Mouse (Mus musculus) retina, embryonic 14.5 days (tissue): ENCODE data around the gene Arhgap15.

Experiments
- DNase-seq: peaks from one replicate; pipeline ENCODE4 v3.0.0-alpha.2; 2015; ENCODE audit warnings: low spot score

Arhgap15 gene

GRCm38 (mm10) chr2:43783759-43784735 lies 35.4 kb downstream of the Arhgap15 start:
- peak; percentile 71 for DNase-seq

DNA sequence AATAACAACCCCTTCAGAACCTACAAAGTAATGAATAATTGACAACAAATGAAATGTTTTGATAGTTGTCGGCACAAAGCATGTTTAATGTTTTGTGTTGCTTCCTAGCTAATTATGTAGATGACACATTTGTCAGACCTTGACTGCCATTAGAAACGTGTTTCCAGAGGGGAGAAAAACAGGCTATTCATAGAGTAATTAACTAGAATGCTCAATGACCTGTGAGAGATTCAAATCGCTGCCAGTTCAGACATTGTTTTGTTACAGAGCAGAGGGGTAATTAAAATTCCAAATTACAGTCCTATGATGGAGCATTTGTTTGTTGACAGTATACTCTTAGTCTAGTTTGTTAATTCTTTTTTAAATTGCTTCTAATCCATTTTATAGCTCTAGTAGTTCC lies 37.5 kb downstream of the Arhgap15 start:
- peak; percentile 80 for DNase-seq

DNA sequence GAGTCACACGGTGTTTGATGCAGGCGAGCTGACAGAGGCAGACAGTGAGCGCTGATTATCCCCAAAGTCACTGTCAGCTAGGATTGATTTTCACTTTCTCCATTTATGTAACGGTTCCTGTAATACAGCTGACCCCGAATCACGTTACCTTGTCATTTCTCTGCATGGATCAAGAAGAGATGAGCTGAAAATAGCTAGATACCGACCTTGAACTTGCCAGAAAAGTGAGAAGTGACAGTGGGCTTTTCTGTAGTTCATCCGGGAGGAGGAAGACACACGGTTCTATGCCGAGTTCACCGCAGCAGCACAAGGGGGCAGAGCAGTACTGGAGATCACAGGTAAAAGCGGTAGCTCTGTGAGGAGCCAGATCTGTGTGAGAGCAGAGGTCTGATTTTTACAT lies 38.5 kb downstream of the Arhgap15 start:
- DNase-seq: peak; percentile 67

DNA sequence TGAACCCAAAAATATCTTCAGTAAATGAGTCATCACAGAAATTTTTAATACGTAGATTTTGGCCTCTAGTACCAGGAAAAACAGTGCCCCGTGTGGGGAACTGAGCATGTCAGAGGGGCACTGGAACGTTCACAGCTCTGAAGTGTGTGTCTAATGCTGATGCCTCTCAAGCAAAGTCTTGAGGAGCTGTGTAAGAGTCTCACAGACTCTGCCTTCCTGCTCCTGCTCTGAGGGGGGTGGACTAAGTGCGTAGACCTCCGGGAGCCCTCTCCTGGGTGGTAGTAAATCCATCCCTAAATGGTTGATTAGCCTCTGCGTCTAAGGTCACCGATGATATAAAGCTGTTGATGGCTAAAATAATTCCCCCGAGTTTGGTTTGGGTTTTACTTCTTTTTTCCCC lies 39.9 kb downstream of the Arhgap15 start:
- peak; percentile 32 for DNase-seq

DNA sequence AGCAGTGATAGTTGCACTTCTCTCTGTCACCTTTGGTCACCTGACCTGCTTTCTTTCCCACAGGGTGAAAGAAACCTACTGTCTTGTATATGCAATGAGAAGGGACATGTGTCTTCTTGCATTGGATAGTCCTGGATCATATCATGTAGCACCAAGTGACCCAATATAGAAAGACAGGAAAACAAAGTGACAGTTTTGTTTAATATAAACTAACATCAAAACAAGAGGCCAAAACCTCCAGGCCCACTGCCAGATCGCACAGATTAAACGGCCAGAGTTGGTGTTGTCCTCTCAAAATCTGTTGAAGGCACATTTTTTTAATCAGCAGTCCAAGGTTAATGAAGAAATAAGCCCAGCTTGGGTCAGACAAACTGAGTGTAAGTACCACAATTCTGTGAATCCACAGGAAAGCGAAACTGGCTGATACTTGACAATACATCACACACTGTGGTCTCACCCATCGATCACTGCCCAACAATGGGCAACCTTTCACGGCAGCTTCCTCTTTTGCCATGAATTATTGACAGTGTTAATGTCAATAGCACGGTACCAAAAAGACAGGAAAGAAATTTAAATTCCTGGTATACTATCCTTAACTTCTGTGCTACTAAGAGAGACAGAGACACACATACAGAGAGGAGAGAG lies 41.5 kb downstream of the Arhgap15 start:
- DNase-seq: no peak

DNA sequence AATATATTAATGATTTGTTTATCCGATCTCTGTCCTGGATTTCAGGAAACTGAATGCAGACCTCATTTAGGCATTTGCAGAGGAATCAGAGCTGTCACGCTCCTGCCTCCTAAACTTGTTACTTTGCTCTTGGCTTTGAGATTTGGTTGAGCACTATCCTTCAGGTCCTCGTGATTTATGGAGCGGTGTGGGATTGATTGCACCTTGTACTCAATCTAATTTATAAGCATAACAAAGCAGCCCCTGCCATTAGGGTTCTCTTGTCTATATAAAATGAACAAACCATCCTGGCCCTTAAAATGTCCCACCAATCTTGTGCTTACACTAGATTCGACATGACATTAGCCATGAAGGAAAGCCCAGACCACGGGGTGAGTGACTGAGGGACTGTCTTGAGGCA lies 43.0 kb downstream of the Arhgap15 start:
- DNase-seq: no peak

DNA sequence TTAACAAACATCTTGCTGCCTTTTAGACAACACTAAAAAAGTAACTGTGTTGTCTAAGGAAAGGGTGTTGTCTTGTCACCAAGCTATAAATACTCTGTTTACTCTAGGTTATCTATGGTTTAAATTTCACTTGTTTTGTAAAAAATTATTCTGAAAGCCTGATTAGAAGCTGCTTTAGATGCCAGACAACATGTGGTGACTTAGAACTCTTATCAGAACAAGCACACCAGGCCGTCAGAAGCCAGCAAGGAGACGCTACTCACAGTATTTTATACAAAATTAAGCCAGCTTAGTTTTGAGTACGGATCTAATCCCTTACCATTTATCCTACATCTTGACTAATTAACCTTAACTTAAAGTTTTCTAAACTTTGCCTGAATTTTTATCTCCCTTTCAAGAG lies 44.5 kb downstream of the Arhgap15 start:
- DNase-seq: no peak

- no peak for DNase-seq
Observed at GRCm38 (mm10) chr2:43794700-43795099, 46.1 kb downstream of the Arhgap15 start.

- DNase-seq: no peak
Observed at GRCm38 (mm10) chr2:43796448-43796847, 47.8 kb downstream of the Arhgap15 start.

- no peak for DNase-seq
Observed at GRCm38 (mm10) chr2:43805960-43806744, 57.5 kb downstream of the Arhgap15 start.

DNA sequence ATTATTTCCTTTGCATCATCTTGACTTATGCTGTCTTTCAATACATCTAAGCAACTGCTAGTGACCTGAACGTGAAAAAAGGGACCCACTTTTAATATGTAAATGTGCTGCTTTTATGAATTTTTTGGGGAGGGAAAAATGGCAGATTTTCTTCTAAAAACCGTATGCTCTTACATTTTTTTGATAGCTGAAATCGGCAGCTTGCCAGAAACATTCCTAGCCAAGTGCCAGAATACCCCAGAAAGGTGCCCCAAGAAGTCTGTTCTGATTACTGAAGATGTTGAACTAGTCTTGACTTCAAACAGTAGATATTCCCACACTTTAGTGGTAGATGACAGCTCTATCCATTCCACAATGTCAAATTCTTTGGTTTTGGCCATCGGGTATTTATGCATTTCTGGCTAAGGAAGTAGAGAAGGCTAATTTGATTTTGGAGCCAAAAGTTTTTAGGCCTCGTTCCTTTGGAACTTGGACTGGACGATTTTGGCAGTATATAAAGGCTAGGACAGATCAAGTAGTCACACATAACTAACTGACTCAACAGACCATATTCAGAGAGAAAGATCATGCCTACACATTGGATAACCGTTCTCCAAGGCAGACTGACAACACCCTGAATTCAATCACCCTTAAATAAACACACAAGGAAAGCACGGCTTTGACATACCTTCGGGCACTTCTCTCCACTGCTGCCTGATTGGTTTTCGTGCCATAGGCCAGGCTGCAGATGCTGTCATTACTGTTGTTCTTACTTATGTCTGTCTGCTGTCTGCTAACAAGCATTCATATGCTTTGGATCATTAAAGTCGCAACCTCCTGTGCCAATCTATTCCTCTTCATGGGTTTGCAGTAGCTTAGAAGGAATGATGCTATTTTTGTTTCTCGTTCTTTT lies 67.5 kb downstream of the Arhgap15 start:
- DNase-seq: no peak

DNA sequence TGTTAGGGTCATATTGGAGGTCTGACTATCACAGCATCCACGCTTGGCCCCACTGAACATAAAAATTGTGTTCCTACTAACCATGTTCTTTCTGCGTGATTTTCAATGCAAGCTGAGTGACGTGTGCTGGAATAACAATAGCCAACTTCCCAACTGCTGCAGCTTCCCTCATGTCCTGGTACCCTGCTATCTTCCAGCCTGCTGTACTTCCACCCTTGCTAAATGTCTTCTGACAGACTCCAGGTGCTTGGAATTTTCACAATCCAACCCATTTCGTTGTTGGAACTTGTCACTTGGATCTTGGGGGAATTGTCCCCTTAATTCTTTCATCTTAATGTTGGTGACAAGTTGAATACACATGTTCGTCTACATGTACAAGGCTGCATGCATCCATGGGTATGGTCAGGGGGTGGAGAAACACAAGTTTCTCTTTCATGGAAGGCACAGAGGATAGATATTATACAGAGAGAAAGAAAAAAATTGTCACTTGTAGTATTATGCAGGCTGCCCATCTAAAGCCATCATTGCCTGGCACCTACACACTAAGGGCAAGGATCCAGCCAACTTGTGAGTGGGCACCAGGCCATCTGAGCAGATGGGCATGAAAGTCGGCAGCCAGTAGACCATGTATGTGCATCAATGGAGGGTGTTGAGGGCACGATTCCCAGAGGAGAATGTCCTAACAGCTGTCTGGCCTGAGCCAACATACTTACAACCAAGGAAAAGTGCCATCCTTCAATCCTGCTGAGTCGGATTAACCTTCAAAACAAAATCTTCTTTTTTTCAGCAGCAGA lies 68.4 kb downstream of the Arhgap15 start:
- no peak for DNase-seq

DNA sequence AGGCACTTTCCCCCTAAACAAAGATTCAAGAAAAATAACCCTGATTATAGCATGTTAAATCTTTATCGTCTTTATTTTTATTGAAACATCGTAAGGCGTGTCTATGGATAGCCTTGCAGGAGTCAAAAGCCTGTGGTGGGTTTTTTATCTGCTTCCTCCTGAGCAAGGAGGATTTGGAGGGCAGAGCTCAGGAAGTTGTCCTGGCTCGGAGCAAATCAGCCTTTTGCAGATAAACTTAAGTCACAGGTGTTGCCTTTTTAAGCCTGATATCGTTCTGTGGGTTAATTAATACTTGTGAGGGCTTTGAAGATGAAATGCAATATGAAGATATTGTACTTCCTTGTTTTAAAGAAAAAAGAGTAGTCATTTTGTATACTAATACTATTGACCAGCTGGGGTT lies 87.3 kb downstream of the Arhgap15 start:
- no peak for DNase-seq

GRCm38 (mm10) chr2:43841644-43842043 lies 93.0 kb downstream of the Arhgap15 start:
- DNase-seq: no peak

DNA sequence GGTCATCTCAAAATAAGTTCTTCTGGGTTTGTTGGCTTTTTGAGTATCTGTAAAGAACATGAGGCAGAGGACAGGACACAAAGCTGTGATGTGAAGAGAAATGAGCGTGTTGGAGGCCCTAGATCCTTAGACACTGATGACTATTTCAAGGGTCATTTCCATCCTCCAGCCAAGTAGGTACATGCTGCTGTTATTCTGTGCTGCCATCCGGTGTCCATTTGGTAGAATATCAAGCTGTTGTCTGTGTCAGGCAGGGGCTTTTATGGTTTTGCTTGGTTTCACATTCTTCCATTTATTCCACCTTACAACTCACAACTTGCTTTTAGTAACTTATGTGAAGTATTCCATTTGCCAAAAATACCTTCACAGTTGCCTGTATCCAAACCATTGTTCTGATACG lies 102.6 kb downstream of the Arhgap15 start:
- DNase-seq: peak; percentile 57

- DNase-seq: no peak
Observed at GRCm38 (mm10) chr2:43862709-43863108, 114.1 kb downstream of the Arhgap15 start.

DNA sequence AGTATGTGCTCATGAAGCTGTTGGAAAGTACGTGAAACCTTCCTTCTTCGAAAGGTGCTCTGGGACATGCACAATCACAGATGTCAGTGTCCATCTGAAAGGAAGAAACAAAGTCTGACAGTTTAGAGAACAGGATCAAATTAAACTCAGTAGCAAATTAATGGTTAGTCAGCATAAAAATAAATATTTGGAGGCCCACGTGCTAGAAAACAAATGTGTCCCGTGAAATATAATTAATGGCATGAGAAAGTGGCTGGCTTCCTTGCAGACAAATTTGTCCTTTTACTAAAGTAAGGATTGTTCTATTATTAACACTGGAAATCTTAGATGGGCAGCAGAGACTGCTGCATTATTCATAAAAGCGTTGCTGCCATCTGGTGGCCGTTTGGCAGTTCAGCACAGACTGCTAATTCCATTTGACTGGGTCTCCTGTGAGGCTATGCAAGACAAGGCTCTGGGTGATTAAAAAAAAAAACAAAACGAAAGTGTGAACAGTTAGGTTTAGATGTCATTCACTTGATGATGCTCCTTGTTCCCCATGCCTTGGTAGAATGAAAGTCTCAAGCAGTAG lies 153.9 kb downstream of the Arhgap15 start:
- DNase-seq: peak; percentile 93

DNA sequence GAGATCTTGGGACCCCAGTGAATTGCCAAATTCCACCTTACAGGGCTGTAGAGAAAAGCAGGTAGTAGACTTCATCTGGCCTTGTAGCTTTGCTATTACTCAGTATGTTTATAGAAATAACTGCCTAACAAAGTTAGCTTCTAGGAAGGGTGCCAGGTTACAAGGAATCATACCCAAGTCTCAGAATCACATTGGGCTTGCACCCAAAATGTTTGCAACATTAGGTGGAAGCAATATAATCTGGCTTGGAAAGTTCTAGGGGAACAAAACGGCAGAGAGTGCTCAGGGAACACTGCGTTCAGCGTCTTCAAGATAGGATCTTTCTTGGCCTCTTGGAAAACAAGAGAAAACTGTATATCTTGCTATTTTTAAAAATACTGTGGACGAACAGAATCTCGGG lies 158.9 kb downstream of the Arhgap15 start:
- DNase-seq: no peak

- DNase-seq: no peak
Observed at GRCm38 (mm10) chr2:43914104-43914503, 165.5 kb downstream of the Arhgap15 start.

GRCm38 (mm10) chr2:43923863-43924340 lies 175.3 kb downstream of the Arhgap15 start:
- no peak for DNase-seq
